Comparison of ENCODE assay signal across 8 mouse cellular contexts in genomic region chr7:27487740-27488268, GRCm38 (mm10). TPM values are rescaled to one million over a fixed set of nuclear protein-coding genes. Genes with fewer than 3 reads are reported as not detected.
A peak's percentile ranks its signal among the peaks of the same experiment; 100 is the strongest.
DNase-seq lines count a peak whose midpoint lies in the region; ATAC-seq and TF ChIP-seq lines count a peak whose summit lies in the region.

No protein-coding gene starts in this region.

- no peak for TF ChIP-seq POLR2A in kidney, adult 2 months (IDR thresholded peaks at IDR 0.05; ENCODE audit: low read depth, low read length)

- H3K4me3 ChIP-seq in kidney, adult 2 months (ENCODE audit: insufficient read depth, low read depth, low read length): peak overlapping the region; percentile 72
- peak overlapping the region; percentile 93 for H3K4me3 ChIP-seq in liver, embryonic 16.5 days (ENCODE audit: low read depth, low read length)
- peak overlapping the region; percentile 78 for H3K4me3 ChIP-seq in neural tube, embryonic 15.5 days (replicated peaks)

- no peak for TF ChIP-seq CTCF in kidney, adult 2 months (conservative IDR thresholded peaks at IDR 0.05; ENCODE audit: insufficient read depth, insufficient read length, low read depth, low read length)

- no peaks in the 10 kb centered on the region for H3K27me3 ChIP-seq in kidney, adult 2 months (replicated peaks; ENCODE audit: control insufficient read depth, insufficient read depth, low read length)
- no peaks in the 10 kb centered on the region for H3K27me3 ChIP-seq in liver, embryonic 16.5 days (ENCODE audit: control insufficient read depth, insufficient read depth, low read depth, low read length)
- H3K27me3 ChIP-seq in neural tube, embryonic 15.5 days (replicated peaks): no peaks in the 10 kb centered on the region

- no peaks in the 10 kb centered on the region; the same call in 1 of the 2 replicates for H3K36me3 ChIP-seq in kidney, adult 2 months (ENCODE audit: control insufficient read depth, insufficient read depth, low read length)
- H3K36me3 ChIP-seq in liver, embryonic 16.5 days (ENCODE audit: control insufficient read depth, insufficient read depth): peaks cover 10% of the 10 kb centered on the region
- H3K36me3 ChIP-seq in neural tube, embryonic 15.5 days: no peaks in the 10 kb centered on the region

- 1% methylated on average over 13 of the region's 13 CpGs for whole genome bisulfite sequencing in kidney, adult 2 months
- 2% methylated on average over 13 of the region's 13 CpGs for WGBS in liver, embryonic 16.5 days (ENCODE audit: insufficient replicate concordance)
- 4% methylated on average over 13 of the region's 13 CpGs for WGBS in neural tube, embryonic 15.5 days

- DNase-seq in 3134 (ENCODE audit: extremely low read depth, insufficient read length, low spot score) (peak; percentile 68), ES-CJ7 (ENCODE audit: low read depth, low spot score) (peak; percentile 70)
- peak; percentile 79 for DNase-seq in cerebellum, adult 9-10 months
- DNase-seq in gastrocnemius, postnatal 14 days: peak; percentile 77
- peak; percentile 82 for DNase-seq in kidney, adult 2 months

- H3K9me3 ChIP-seq in liver, embryonic 16.5 days (replicated peaks; ENCODE audit: control insufficient read depth, low read length): no peaks in the 10 kb centered on the region
- no peaks in the 10 kb centered on the region for H3K9me3 ChIP-seq in neural tube, embryonic 15.5 days (replicated peaks)

- intact Hi-C loops in gastrocnemius, postnatal 14 days (cut with DNase I; ENCODE audit: low total_unique reads): no loop called here

- H3K4me2 ChIP-seq in liver, embryonic 16.5 days (ENCODE audit: low read depth, low read length): peak overlapping the region; percentile 90
- H3K4me2 ChIP-seq in neural tube, embryonic 15.5 days: peak overlapping the region; percentile 60

- peak overlapping the region; percentile 94 for H3K9ac ChIP-seq in liver, embryonic 16.5 days (ENCODE audit: low read depth, low read length)
- H3K9ac ChIP-seq in neural tube, embryonic 15.5 days (replicated peaks): peak overlapping the region; percentile 72

- H3K4me1 ChIP-seq in kidney, adult 2 months (ENCODE audit: control insufficient read depth, insufficient read depth, low read length): peaks cover 14% of the 10 kb centered on the region
- peaks cover 60% of the 10 kb centered on the region for H3K4me1 ChIP-seq in liver, embryonic 16.5 days (ENCODE audit: control insufficient read depth, low read depth, low read length)
- peaks cover 26% of the 10 kb centered on the region for H3K4me1 ChIP-seq in neural tube, embryonic 15.5 days

- ATAC-seq in liver, embryonic 16.5 days (ENCODE audit: low read depth): no peak
- no peak for ATAC-seq in neural tube, embryonic 15.5 days (ENCODE audit: low FRiP score)
- no peak for ATAC-seq in activated CD4-positive, CD25-positive, alpha-beta regulatory T cell, adult 4 months

- peak overlapping the region; percentile 80 for H3K27ac ChIP-seq in kidney, adult 2 months (ENCODE audit: insufficient read depth, low read depth, low read length)
- H3K27ac ChIP-seq in liver, embryonic 16.5 days (ENCODE audit: low read length): peak overlapping the region; percentile 97
- H3K27ac ChIP-seq in neural tube, embryonic 15.5 days (replicated peaks): peak overlapping the region; percentile 95

RNA-seq across cellular contexts. Expression of gene Sertad1, which starts 1.1 kb away (rescaled TPM):
- 10 to 100 TPM in 1 of 2 experiments, 1 to 10 TPM in 1; 8.7 to 10.1 TPM for total RNA-seq in gastrocnemius, postnatal 14 days (2021)
- 19.4 and 23.7 TPM in 2 replicates for polyA plus RNA-seq in kidney, adult 2 months (2012; rRNA removed)
- polyA plus RNA-seq in liver, embryonic 16.5 days (2015; fragmentation: Nextera tagmentation; extraction: Ambion mirVana): 29.2 and 31.6 TPM in 2 replicates
- 11.6 and 15.8 TPM in 2 replicates for polyA plus RNA-seq in neural tube, embryonic 15.5 days (2015; fragmentation: Nextera tagmentation; extraction: Ambion mirVana)
- polyA plus RNA-seq in activated CD4-positive, CD25-positive, alpha-beta regulatory T cell, adult 4 months (2017; shearing (Covaris generic)): 10 to 100 TPM; 46.6 to 47.9 TPM

RNA-seq across cellular contexts. Expression of gene Prx, which starts 11.3 kb away (rescaled TPM):
- total RNA-seq in gastrocnemius, postnatal 14 days (2021): 10 to 100 TPM; 11.2 to 48.8 TPM
- polyA plus RNA-seq in kidney, adult 2 months (2012; rRNA removed): 1.2 and 1.5 TPM in 2 replicates
- polyA plus RNA-seq in liver, embryonic 16.5 days (2015; fragmentation: Nextera tagmentation; extraction: Ambion mirVana): 0.74 and 0.81 TPM in 2 replicates
- polyA plus RNA-seq in neural tube, embryonic 15.5 days (2015; fragmentation: Nextera tagmentation; extraction: Ambion mirVana): 2.0 and 2.4 TPM in 2 replicates
- under 1 TPM; 0.11 to 0.68 TPM for polyA plus RNA-seq in activated CD4-positive, CD25-positive, alpha-beta regulatory T cell, adult 4 months (2017; shearing (Covaris generic))

RNA-seq across cellular contexts. Expression of gene Sertad3, which starts 14.2 kb away (rescaled TPM):
- total RNA-seq in gastrocnemius, postnatal 14 days (2021): 10 to 100 TPM in 1 of 2 experiments, 1 to 10 TPM in 1; 9.0 to 10.0 TPM
- polyA plus RNA-seq in kidney, adult 2 months (2012; rRNA removed): 9.0 and 12.8 TPM in 2 replicates
- polyA plus RNA-seq in liver, embryonic 16.5 days (2015; fragmentation: Nextera tagmentation; extraction: Ambion mirVana): 35.5 and 37.6 TPM in 2 replicates
- polyA plus RNA-seq in neural tube, embryonic 15.5 days (2015; fragmentation: Nextera tagmentation; extraction: Ambion mirVana): 8.8 and 11.0 TPM in 2 replicates
- 10 to 100 TPM; 41.9 to 47.6 TPM for polyA plus RNA-seq in activated CD4-positive, CD25-positive, alpha-beta regulatory T cell, adult 4 months (2017; shearing (Covaris generic))

RNA-seq across cellular contexts. Expression of gene Hipk4, which starts 35.3 kb away (rescaled TPM):
- under 1 TPM; 0.16 to 0.22 TPM for total RNA-seq in gastrocnemius, postnatal 14 days (2021)
- 0.48 and 0.61 TPM in 2 replicates for polyA plus RNA-seq in kidney, adult 2 months (2012; rRNA removed)
- 0.09 TPM in 1 of 2 replicates, not detected in the other for polyA plus RNA-seq in liver, embryonic 16.5 days (2015; fragmentation: Nextera tagmentation; extraction: Ambion mirVana)
- polyA plus RNA-seq in neural tube, embryonic 15.5 days (2015; fragmentation: Nextera tagmentation; extraction: Ambion mirVana): 1.5 and 2.1 TPM in 2 replicates
- not detected for polyA plus RNA-seq in activated CD4-positive, CD25-positive, alpha-beta regulatory T cell, adult 4 months (2017; shearing (Covaris generic))

RNA-seq across cellular contexts. Expression of gene Blvrb, which starts 40.0 kb away (rescaled TPM):
- total RNA-seq in gastrocnemius, postnatal 14 days (2021): 10 to 100 TPM; 11.8 to 15.9 TPM
- polyA plus RNA-seq in kidney, adult 2 months (2012; rRNA removed): 47.1 and 47.8 TPM in 2 replicates
- 853 and 865 TPM in 2 replicates for polyA plus RNA-seq in liver, embryonic 16.5 days (2015; fragmentation: Nextera tagmentation; extraction: Ambion mirVana)
- polyA plus RNA-seq in neural tube, embryonic 15.5 days (2015; fragmentation: Nextera tagmentation; extraction: Ambion mirVana): 24.5 and 26.1 TPM in 2 replicates
- polyA plus RNA-seq in activated CD4-positive, CD25-positive, alpha-beta regulatory T cell, adult 4 months (2017; shearing (Covaris generic)): 10 to 100 TPM; 13.9 to 16.7 TPM
